Mouse (Mus musculus): ENCODE results near the gene Htr5b. TPM values are rescaled to one million over a fixed set of nuclear protein-coding genes. Genes with fewer than 3 reads are reported as not detected.

Htr5b gene
- total RNA-seq, 2 experiments from 2014 or later, result 8.0 to 9.5 TPM

- peak overlapping the region; percentile 51; the same call in 1 of the 2 replicates for H3K27ac ChIP-seq
- no peak for DNase-seq (ENCODE audit: low spot score in 2 of 2)
- H3K4me3 ChIP-seq, result peak overlapping the region; percentile 58
- TF ChIP-seq CTCF (conservative IDR thresholded peaks at IDR 0.05), result no peak; the same call in 1 of the 2 replicates
These were observed 466 bp downstream of the Htr5b start for GRCm38 (mm10) chr1:121527600-121528398.

- peak overlapping the region; percentile 58 for H3K4me3 ChIP-seq
- DNase-seq (ENCODE audit: low spot score in 2 of 2), result peak in 1 of 2 experiments; percentile 24
- TF ChIP-seq CTCF (conservative IDR thresholded peaks at IDR 0.05), result no peak
- H3K27ac ChIP-seq, result no peak overlapping the region; the same call in 1 of the 2 replicates
These were observed 1.2 kb downstream of the Htr5b start for GRCm38 (mm10) chr1:121527061-121527460.

DNA sequence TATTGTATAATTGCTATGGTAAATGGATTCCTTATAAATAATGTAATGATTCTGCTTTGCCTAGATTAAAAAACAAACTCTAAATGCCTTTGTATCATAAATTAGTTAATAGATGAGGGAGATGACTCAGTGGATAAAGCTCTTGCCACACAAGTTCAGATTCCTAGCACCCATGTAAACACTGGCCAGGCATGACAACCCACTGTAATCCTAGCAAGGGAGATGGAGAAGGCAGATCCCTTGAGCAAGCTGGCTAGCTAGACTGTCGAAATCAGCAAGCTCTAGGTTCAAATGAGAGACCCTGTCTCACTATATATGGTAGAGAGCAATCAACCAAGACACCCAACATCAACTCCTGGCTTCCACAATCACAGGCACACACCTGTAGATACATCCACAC lies 9.7 kb downstream of the Htr5b start:
- Histone ChIP-seq H3K4me3 (no peak overlapping the region), H3K27ac (no peak overlapping the region)
- TF ChIP-seq CTCF (conservative IDR thresholded peaks at IDR 0.05), result no peak
- DNase-seq (ENCODE audit: low spot score in 2 of 2), result no peak

- Histone ChIP-seq H3K4me3 (no peak overlapping the region), H3K27ac (no peak overlapping the region)
- TF ChIP-seq CTCF (conservative IDR thresholded peaks at IDR 0.05), result no peak
- DNase-seq (ENCODE audit: low spot score in 2 of 2), result no peak
These were observed 16.3 kb downstream of the Htr5b start for GRCm38 (mm10) chr1:121511966-121512365.

GRCm38 (mm10) chr1:121511186-121511585 lies 17.1 kb downstream of the Htr5b start:
- Histone ChIP-seq H3K27ac (no peak overlapping the region), H3K4me3 (no peak overlapping the region)
- no peak for TF ChIP-seq CTCF (conservative IDR thresholded peaks at IDR 0.05)

GRCm38 (mm10) chr1:121510420-121511140 lies 17.7 kb downstream of the Htr5b start:
- peak overlapping the region; percentile 68 for H3K27ac ChIP-seq
- no peak for TF ChIP-seq CTCF (conservative IDR thresholded peaks at IDR 0.05)
- no peak overlapping the region; the same call in 1 of the 2 replicates for H3K4me3 ChIP-seq
- peak; percentile 20 to 26 for DNase-seq (ENCODE audit: low spot score in 2 of 2)

More at GRCm38 (mm10) chr1:121511186-121511585, 17.1 kb downstream of the Htr5b start:
- DNase-seq (ENCODE audit: low spot score in 2 of 2), result no peak

DNA sequence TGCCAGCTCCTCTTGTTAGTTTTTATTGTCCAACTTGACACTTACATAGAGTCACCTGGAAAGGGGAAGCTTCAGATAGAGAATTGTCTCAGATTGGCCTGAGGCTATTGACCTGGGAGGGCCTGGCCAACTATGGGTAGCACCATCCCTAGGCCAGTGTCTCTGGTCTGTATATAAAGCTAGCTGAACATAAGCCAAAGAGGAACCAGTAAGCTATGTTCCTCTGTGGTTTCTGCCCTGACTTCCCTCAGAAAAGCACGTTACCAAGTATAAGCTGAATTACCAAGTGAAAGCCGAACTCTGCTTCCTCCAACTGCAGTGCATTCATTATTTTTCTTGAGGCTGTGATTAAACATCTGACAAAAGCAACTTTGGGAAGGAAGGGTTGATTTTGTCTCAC lies 19.5 kb downstream of the Htr5b start:
- no peak overlapping the region for H3K27ac ChIP-seq
- DNase-seq (ENCODE audit: low spot score in 2 of 2), result no peak
- no peak overlapping the region for H3K4me3 ChIP-seq
- no peak for TF ChIP-seq CTCF (conservative IDR thresholded peaks at IDR 0.05)

DNA sequence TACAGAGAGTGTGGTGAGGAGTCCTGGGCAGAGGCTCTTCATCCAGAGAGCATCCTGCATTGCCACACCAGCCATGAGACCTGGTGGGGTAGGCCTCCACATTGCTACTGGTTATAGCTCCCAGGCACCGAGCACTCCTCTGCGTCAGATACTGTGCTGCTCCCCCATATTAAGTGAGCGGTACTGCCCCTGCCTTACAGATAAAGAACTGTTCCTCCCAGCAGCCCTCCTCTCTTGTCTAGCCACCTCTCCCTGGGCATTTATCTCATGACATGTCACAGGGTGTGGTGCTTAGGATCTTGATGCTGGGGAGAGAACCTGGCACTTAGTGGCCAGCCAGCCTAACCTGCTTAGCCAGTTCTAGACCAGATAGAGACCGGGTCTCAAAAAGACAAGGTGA lies 31.2 kb downstream of the Htr5b start:
- H3K27ac ChIP-seq, result no peak overlapping the region
- no peak for DNase-seq (ENCODE audit: low spot score in 2 of 2)
- no peak for TF ChIP-seq CTCF (conservative IDR thresholded peaks at IDR 0.05)
- no peak overlapping the region for H3K4me3 ChIP-seq

GRCm38 (mm10) chr1:121490241-121490640 lies 38.0 kb downstream of the Htr5b start:
- DNase-seq (ENCODE audit: low spot score in 2 of 2), result peak; percentile 42 to 53
- peak; percentile 78 for TF ChIP-seq CTCF (conservative IDR thresholded peaks at IDR 0.05)
- Histone ChIP-seq H3K27ac (no peak overlapping the region), H3K4me3 (no peak overlapping the region)

DNA sequence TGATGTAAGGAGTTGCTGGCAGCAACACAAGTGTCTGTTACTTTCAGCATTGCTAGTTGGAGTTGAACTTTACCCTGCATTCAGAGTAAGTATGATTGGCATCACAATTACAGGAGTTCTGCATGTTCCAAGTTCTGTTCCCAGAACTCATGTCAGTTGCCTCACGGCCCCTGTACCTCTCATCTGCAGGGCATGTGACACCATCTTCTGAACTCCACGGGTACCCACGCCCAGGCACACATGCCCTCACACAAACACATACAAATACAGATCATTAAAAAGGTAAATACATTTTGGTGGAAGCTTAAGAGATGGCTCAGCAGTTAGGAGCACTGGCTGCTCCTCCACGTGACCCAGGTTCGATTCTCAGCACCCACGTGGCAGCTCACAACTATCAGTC lies 41.5 kb downstream of the Htr5b start:
- no peak for DNase-seq (ENCODE audit: low spot score in 2 of 2)
- TF ChIP-seq CTCF (conservative IDR thresholded peaks at IDR 0.05), result no peak
- H3K27ac ChIP-seq, result no peak overlapping the region

DNA sequence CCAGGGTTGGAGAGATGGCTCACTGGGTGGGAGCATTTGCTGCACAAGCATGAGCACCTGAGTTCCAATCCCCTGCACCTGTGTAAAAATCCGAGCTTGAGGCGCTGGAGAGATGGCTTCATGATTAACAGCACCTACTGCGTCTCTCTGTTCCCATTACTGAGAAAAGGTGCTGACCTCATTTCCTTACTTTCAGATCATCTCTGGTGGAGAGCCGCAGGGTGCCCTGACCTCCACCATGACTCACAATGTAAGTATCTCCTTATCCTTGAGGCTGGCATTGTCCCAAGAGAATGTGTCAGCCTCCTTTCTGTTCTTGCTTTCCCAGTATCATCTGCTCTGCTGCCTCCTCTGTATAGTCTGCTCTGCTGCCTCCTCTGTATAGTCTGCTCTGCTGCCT lies 45.2 kb downstream of the Htr5b start:
- H3K4me3 ChIP-seq, result no peak overlapping the region
- TF ChIP-seq CTCF (conservative IDR thresholded peaks at IDR 0.05), result no peak

More for the DNA sequence above, 41.5 kb downstream of the Htr5b start:
- no peak overlapping the region for H3K4me3 ChIP-seq

DNA sequence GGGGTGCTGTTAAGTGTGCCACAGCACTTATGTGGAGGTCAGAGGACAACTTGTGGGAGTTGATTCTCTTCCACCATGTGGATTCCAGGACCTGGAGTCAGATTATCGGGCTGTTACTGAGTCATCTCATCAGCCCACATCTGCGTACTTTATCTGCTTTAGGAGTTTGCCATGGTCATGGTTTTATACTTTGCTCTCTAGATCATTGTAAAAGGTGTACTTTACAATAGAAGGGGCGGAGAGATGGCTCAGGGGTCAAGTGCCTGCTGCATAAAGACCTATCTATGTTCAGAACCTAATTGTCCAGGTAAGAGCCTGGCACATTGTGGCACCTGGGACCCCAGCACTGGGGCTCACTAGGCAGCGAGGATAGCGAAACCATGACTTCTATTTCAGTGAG lies 48.9 kb downstream of the Htr5b start:
- Histone ChIP-seq H3K4me3 (no peak overlapping the region), H3K27ac (peak overlapping the region; percentile 90)
- DNase-seq (ENCODE audit: low spot score in 2 of 2), result no peak
- TF ChIP-seq CTCF (conservative IDR thresholded peaks at IDR 0.05), result no peak

More for the DNA sequence above, 45.2 kb downstream of the Htr5b start:
- H3K27ac ChIP-seq, result no peak overlapping the region
- no peak for DNase-seq (ENCODE audit: low spot score in 2 of 2)

GRCm38 (mm10) chr1:121478284-121478980 lies 49.8 kb downstream of the Htr5b start:
- TF ChIP-seq CTCF (conservative IDR thresholded peaks at IDR 0.05), result no peak
- DNase-seq (ENCODE audit: low spot score in 2 of 2), result peak; percentile 74 to 84
- Histone ChIP-seq H3K27ac (peak overlapping the region; percentile 90), H3K4me3 (no peak overlapping the region)

All from layer of hippocampus, adult 2 months (tissue).